Mouse (Mus musculus): ENCODE data around the gene Ckap5. TPM values are rescaled to one million over a fixed set of nuclear protein-coding genes. Genes with fewer than 3 reads are reported as not detected.

The Ckap5 gene
- 1.6 and 1.8 TPM in 2 replicates for polyA plus RNA-seq (2012; rRNA removed; ENCODE audit: low replicate concordance)

GRCm38 (mm10) chr2:91526294-91527146 lies at the start of gene Ckap5:
Gene Ckap5 (plus strand): TSS chr2:91526762.

DNA sequence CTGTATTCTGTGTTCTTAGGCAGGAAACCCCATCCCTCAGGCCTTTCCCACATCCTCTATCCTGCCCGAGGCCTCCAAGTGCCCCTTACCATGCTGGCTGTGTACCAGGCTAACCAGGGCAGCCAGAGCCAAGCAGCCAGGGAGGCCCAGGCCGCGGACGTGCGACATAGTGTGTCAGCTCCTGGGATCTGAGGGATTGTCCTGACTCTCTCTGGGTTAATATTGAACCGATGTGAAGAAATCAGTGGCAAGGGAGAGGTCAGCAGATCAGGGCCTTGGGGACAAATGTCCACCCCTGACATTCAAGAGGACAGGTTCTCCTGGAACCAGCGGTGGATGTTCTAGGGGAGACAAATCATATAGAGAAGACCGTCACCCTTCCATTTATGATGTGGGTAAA lies 109.7 kb downstream of the Ckap5 start, which contains the start of gene F2:
TSS of gene F2 (minus strand) at position 186 of the 400 bp plus-strand sequence.

GRCm38 (mm10) chr2:91649553-91650359 lies 123.2 kb downstream of the Ckap5 start, which contains the start of the genes Zfp408 and Arhgap1:
Gene Zfp408 (minus strand): TSS chr2:91649791.
Gene Arhgap1 (plus strand): TSS chr2:91649860.

Other genes starting within 250 kb of the Ckap5 start
- gene 1110051M20Rik, start 82.1 kb upstream of the Ckap5 start, polyA plus RNA-seq (2012; rRNA removed; ENCODE audit: low replicate concordance): 3.0 and 3.8 TPM in 2 replicates
- 6.5 and 7.3 TPM in 2 replicates for gene Lrp4, start 69.3 kb upstream of the Ckap5 start, polyA plus RNA-seq (2012; rRNA removed; ENCODE audit: low replicate concordance)
- gene F2, start 109.7 kb downstream of the Ckap5 start, polyA plus RNA-seq (2012; rRNA removed; ENCODE audit: low replicate concordance): 0.33 and 1.4 TPM in 2 replicates
- gene Zfp408, start 123.0 kb downstream of the Ckap5 start, polyA plus RNA-seq (2012; rRNA removed; ENCODE audit: low replicate concordance): 11.1 and 13.4 TPM in 2 replicates
- gene Arhgap1, start 123.1 kb downstream of the Ckap5 start, polyA plus RNA-seq (2012; rRNA removed; ENCODE audit: low replicate concordance): 60.6 and 62.3 TPM in 2 replicates
- 18.4 and 20.0 TPM in 2 replicates for gene Atg13, start 183.8 kb downstream of the Ckap5 start, polyA plus RNA-seq (2012; rRNA removed; ENCODE audit: low replicate concordance)
- gene Harbi1, start 184.1 kb downstream of the Ckap5 start, polyA plus RNA-seq (2012; rRNA removed; ENCODE audit: low replicate concordance): 1.4 and 1.5 TPM in 2 replicates
- 16.0 and 16.9 TPM in 2 replicates for gene Ambra1, start 203.4 kb downstream of the Ckap5 start, polyA plus RNA-seq (2012; rRNA removed; ENCODE audit: low replicate concordance)

All from duodenum, adult 2 months (tissue).